Mouse (Mus musculus): ENCODE data around the gene Gm10295. TPM values are rescaled to one million over a fixed set of nuclear protein-coding genes. Genes with fewer than 3 reads are reported as not detected.

Gene Gm10295
- polyA plus RNA-seq (2014; fragmentation: Nextera tagmentation; extraction: Ambion mirVana): not detected in 2 replicates

GRCm38 (mm10) chr7:71351364-71351763 lies at the start of gene Gm10295:
Gene Gm10295 (minus strand): TSS chr7:71351485.
- DNase-seq (ENCODE audit: low spot score): no peak
- Histone ChIP-seq H3K4me2 (ENCODE audit: low read depth, low read length) (no peak within 1 kb of the TSS; the same call in 1 of the 2 replicates), H3K4me3 (ENCODE audit: low read depth, low read length) (no peak within 1 kb of the TSS), H3K9ac (replicated peaks; ENCODE audit: low read length) (no peak within 1 kb of the TSS), H3K4me1 (ENCODE audit: control insufficient read depth, insufficient read depth, low read length) (no peaks in the 10 kb centered on the region), H3K27me3 (ENCODE audit: control insufficient read depth, insufficient read depth, low read length) (no peaks in the 10 kb centered on the region), H3K36me3 (replicated peaks; ENCODE audit: control insufficient read depth, insufficient read depth, low read depth, low read length) (no peaks in the 10 kb centered on the region), H3K9me3 (replicated peaks; ENCODE audit: control insufficient read depth, low read length) (no peaks in the 10 kb centered on the region), H3K27ac (replicated peaks; ENCODE audit: low read depth, low read length) (no peak within 1 kb of the TSS)
- ATAC-seq (replicated peaks; ENCODE audit: insufficient number of reproducible peaks, low FRiP score, low TSS enrichment, low read depth): no peak
- 28% methylated on average over 11 of the region's 11 CpGs for WGBS

GRCm38 (mm10) chr7:71401032-71401431 lies 49.7 kb upstream of the Gm10295 start:
- 80% methylated on average over 2 of the region's 2 CpGs for WGBS
- ATAC-seq (replicated peaks; ENCODE audit: insufficient number of reproducible peaks, low FRiP score, low TSS enrichment, low read depth): no peak
- H3K9ac ChIP-seq (replicated peaks; ENCODE audit: low read length): no peak overlapping the region

GRCm38 (mm10) chr7:71399891-71400632 lies 48.8 kb upstream of the Gm10295 start:
- WGBS: 63% methylated on average over 5 of the region's 5 CpGs
- Histone ChIP-seq H3K9ac (replicated peaks; ENCODE audit: low read length) (no peak overlapping the region), H3K4me3 (ENCODE audit: low read depth, low read length) (no peak overlapping the region), H3K4me1 (ENCODE audit: control insufficient read depth, insufficient read depth, low read length) (no peaks in the 10 kb centered on the region), H3K36me3 (replicated peaks; ENCODE audit: control insufficient read depth, insufficient read depth, low read depth, low read length) (no peaks in the 10 kb centered on the region), H3K4me2 (ENCODE audit: low read depth, low read length) (no peak overlapping the region), H3K27ac (replicated peaks; ENCODE audit: low read depth, low read length) (no peak overlapping the region), H3K9me3 (replicated peaks; ENCODE audit: control insufficient read depth, low read length) (no peaks in the 10 kb centered on the region), H3K27me3 (ENCODE audit: control insufficient read depth, insufficient read depth, low read length) (no peaks in the 10 kb centered on the region)
- no peak for ATAC-seq (replicated peaks; ENCODE audit: insufficient number of reproducible peaks, low FRiP score, low TSS enrichment, low read depth)
- DNase-seq (ENCODE audit: low spot score): no peak

More at GRCm38 (mm10) chr7:71401032-71401431, 49.7 kb upstream of the Gm10295 start:
- Histone ChIP-seq H3K4me3 (ENCODE audit: low read depth, low read length) (no peak overlapping the region), H3K36me3 (replicated peaks; ENCODE audit: control insufficient read depth, insufficient read depth, low read depth, low read length) (no peaks in the 10 kb centered on the region), H3K4me2 (ENCODE audit: low read depth, low read length) (no peak overlapping the region), H3K9me3 (replicated peaks; ENCODE audit: control insufficient read depth, low read length) (no peaks in the 10 kb centered on the region), H3K27me3 (ENCODE audit: control insufficient read depth, insufficient read depth, low read length) (no peaks in the 10 kb centered on the region), H3K27ac (replicated peaks; ENCODE audit: low read depth, low read length) (no peak overlapping the region), H3K4me1 (ENCODE audit: control insufficient read depth, insufficient read depth, low read length) (no peaks in the 10 kb centered on the region)
- no peak for DNase-seq (ENCODE audit: low spot score)

- Histone ChIP-seq H3K36me3 (replicated peaks; ENCODE audit: control insufficient read depth, insufficient read depth, low read depth, low read length) (no peaks in the 10 kb centered on the region), H3K4me3 (ENCODE audit: low read depth, low read length) (no peak overlapping the region), H3K9me3 (replicated peaks; ENCODE audit: control insufficient read depth, low read length) (no peaks in the 10 kb centered on the region), H3K4me2 (ENCODE audit: low read depth, low read length) (no peak overlapping the region), H3K27ac (replicated peaks; ENCODE audit: low read depth, low read length) (no peak overlapping the region), H3K9ac (replicated peaks; ENCODE audit: low read length) (no peak overlapping the region), H3K4me1 (ENCODE audit: control insufficient read depth, insufficient read depth, low read length) (no peaks in the 10 kb centered on the region), H3K27me3 (ENCODE audit: control insufficient read depth, insufficient read depth, low read length) (no peaks in the 10 kb centered on the region)
- 82% methylated on average over 10 of the region's 10 CpGs for WGBS
- no peak for ATAC-seq (replicated peaks; ENCODE audit: insufficient number of reproducible peaks, low FRiP score, low TSS enrichment, low read depth)
- no peak for DNase-seq (ENCODE audit: low spot score)
Measured at GRCm38 (mm10) chr7:71398959-71399756, 47.9 kb upstream of the Gm10295 start.

- 83% methylated on average over 1 of the region's 1 CpGs for whole genome bisulfite sequencing
- Histone ChIP-seq H3K4me1 (ENCODE audit: control insufficient read depth, insufficient read depth, low read length) (no peaks in the 10 kb centered on the region), H3K4me2 (ENCODE audit: low read depth, low read length) (no peak overlapping the region), H3K27me3 (ENCODE audit: control insufficient read depth, insufficient read depth, low read length) (no peaks in the 10 kb centered on the region), H3K9me3 (replicated peaks; ENCODE audit: control insufficient read depth, low read length) (no peaks in the 10 kb centered on the region), H3K9ac (replicated peaks; ENCODE audit: low read length) (no peak overlapping the region), H3K27ac (replicated peaks; ENCODE audit: low read depth, low read length) (no peak overlapping the region), H3K36me3 (replicated peaks; ENCODE audit: control insufficient read depth, insufficient read depth, low read depth, low read length) (no peaks in the 10 kb centered on the region), H3K4me3 (ENCODE audit: low read depth, low read length) (no peak overlapping the region)
- no peak for ATAC-seq (replicated peaks; ENCODE audit: insufficient number of reproducible peaks, low FRiP score, low TSS enrichment, low read depth)
- no peak for DNase-seq (ENCODE audit: low spot score)
Measured at GRCm38 (mm10) chr7:71398389-71398788, 47.1 kb upstream of the Gm10295 start.

GRCm38 (mm10) chr7:71392795-71393341 lies 41.6 kb upstream of the Gm10295 start:
- H3K27ac ChIP-seq (replicated peaks; ENCODE audit: low read depth, low read length): no peak overlapping the region
- ATAC-seq (replicated peaks; ENCODE audit: insufficient number of reproducible peaks, low FRiP score, low TSS enrichment, low read depth): no peak
- H3K36me3 ChIP-seq (replicated peaks; ENCODE audit: control insufficient read depth, insufficient read depth, low read depth, low read length): no peaks in the 10 kb centered on the region
- H3K4me1 ChIP-seq (ENCODE audit: control insufficient read depth, insufficient read depth, low read length): no peaks in the 10 kb centered on the region
- H3K4me2 ChIP-seq (ENCODE audit: low read depth, low read length): no peak overlapping the region
- no peak for DNase-seq (ENCODE audit: low spot score)
- WGBS: 62% methylated on average over 4 of the region's 4 CpGs
- no peak overlapping the region for H3K4me3 ChIP-seq (ENCODE audit: low read depth, low read length)
- H3K9me3 ChIP-seq (replicated peaks; ENCODE audit: control insufficient read depth, low read length): no peaks in the 10 kb centered on the region
- no peak overlapping the region for H3K9ac ChIP-seq (replicated peaks; ENCODE audit: low read length)
- no peaks in the 10 kb centered on the region for H3K27me3 ChIP-seq (ENCODE audit: control insufficient read depth, insufficient read depth, low read length)

GRCm38 (mm10) chr7:71391333-71391732 lies 40.0 kb upstream of the Gm10295 start:
- Histone ChIP-seq H3K36me3 (replicated peaks; ENCODE audit: control insufficient read depth, insufficient read depth, low read depth, low read length) (no peaks in the 10 kb centered on the region), H3K4me2 (ENCODE audit: low read depth, low read length) (no peak overlapping the region), H3K4me1 (ENCODE audit: control insufficient read depth, insufficient read depth, low read length) (no peaks in the 10 kb centered on the region), H3K27ac (replicated peaks; ENCODE audit: low read depth, low read length) (no peak overlapping the region), H3K27me3 (ENCODE audit: control insufficient read depth, insufficient read depth, low read length) (no peaks in the 10 kb centered on the region), H3K4me3 (ENCODE audit: low read depth, low read length) (no peak overlapping the region), H3K9ac (replicated peaks; ENCODE audit: low read length) (no peak overlapping the region), H3K9me3 (replicated peaks; ENCODE audit: control insufficient read depth, low read length) (no peaks in the 10 kb centered on the region)
- ATAC-seq (replicated peaks; ENCODE audit: insufficient number of reproducible peaks, low FRiP score, low TSS enrichment, low read depth) (no peak), DNase-seq (ENCODE audit: low spot score) (no peak)
- 80% methylated on average over 5 of the region's 5 CpGs for WGBS

GRCm38 (mm10) chr7:71390291-71390690 lies 39.0 kb upstream of the Gm10295 start:
- no peak overlapping the region for H3K4me3 ChIP-seq (ENCODE audit: low read depth, low read length)
- H3K36me3 ChIP-seq (replicated peaks; ENCODE audit: control insufficient read depth, insufficient read depth, low read depth, low read length): no peaks in the 10 kb centered on the region
- H3K9me3 ChIP-seq (replicated peaks; ENCODE audit: control insufficient read depth, low read length): no peaks in the 10 kb centered on the region
- H3K4me2 ChIP-seq (ENCODE audit: low read depth, low read length): no peak overlapping the region
- H3K27me3 ChIP-seq (ENCODE audit: control insufficient read depth, insufficient read depth, low read length): no peaks in the 10 kb centered on the region
- no peak overlapping the region for H3K9ac ChIP-seq (replicated peaks; ENCODE audit: low read length)
- DNase-seq (ENCODE audit: low spot score): no peak
- no peak for ATAC-seq (replicated peaks; ENCODE audit: insufficient number of reproducible peaks, low FRiP score, low TSS enrichment, low read depth)
- no peak overlapping the region for H3K27ac ChIP-seq (replicated peaks; ENCODE audit: low read depth, low read length)
- WGBS: 87% methylated on average over 2 of the region's 2 CpGs
- no peaks in the 10 kb centered on the region for H3K4me1 ChIP-seq (ENCODE audit: control insufficient read depth, insufficient read depth, low read length)

Measured in embryonic facial prominence, embryonic 11.5 days (tissue).